22 mouse cellular contexts compared by ENCODE assay signal in genomic region chr14:22329191-22329590, GRCm38 (mm10).
DNase-seq lines count a peak whose midpoint lies in the region; ATAC-seq and TF ChIP-seq lines count a peak whose summit lies in the region.
"Had no signal": no experiment of that assay in that cellular context is flagged by ENCODE, and none has a peak within 500 bp of the region (broad histone marks: within the 10 kb centered on the region; RNA-seq: fewer than 3 reads in every experiment).

No protein-coding gene starts in this region.

- no peak overlapping the region for H3K9ac ChIP-seq in hindbrain, embryonic 14.5 days
- no peak overlapping the region for H3K9ac ChIP-seq in hindbrain, embryonic 13.5 days
- H3K9ac ChIP-seq in kidney, postnatal 0 days (ENCODE audit: low read depth, low read length), result no peak overlapping the region
- H3K9ac ChIP-seq: forebrain, embryonic 15.5 days; heart, embryonic 15.5 days; hindbrain, embryonic 12.5 days; intestine, embryonic 15.5 days had no signal

- WGBS in hindbrain, embryonic 14.5 days, result 84% methylated on average over 3 of the region's 3 CpGs
- 84% methylated on average over 3 of the region's 3 CpGs for WGBS in hindbrain, embryonic 13.5 days
- WGBS in kidney, postnatal 0 days, result 76% methylated on average over 3 of the region's 3 CpGs

- no peaks in the 10 kb centered on the region for H3K27me3 ChIP-seq in hindbrain, embryonic 14.5 days (ENCODE audit: control insufficient read depth, insufficient read depth, low read length)
- no peaks in the 10 kb centered on the region for H3K27me3 ChIP-seq in hindbrain, embryonic 13.5 days
- H3K27me3 ChIP-seq in kidney, postnatal 0 days (ENCODE audit: insufficient read depth, low read length), result no peaks in the 10 kb centered on the region
- H3K27me3 ChIP-seq: CH12.LX; forebrain, embryonic 15.5 days; hindbrain, embryonic 12.5 days; intestine, embryonic 15.5 days had no signal

- H3K9me3 ChIP-seq in hindbrain, embryonic 14.5 days (ENCODE audit: control insufficient read depth, low read length), result no peaks in the 10 kb centered on the region
- no peaks in the 10 kb centered on the region for H3K9me3 ChIP-seq in hindbrain, embryonic 13.5 days
- H3K9me3 ChIP-seq in kidney, postnatal 0 days (replicated peaks; ENCODE audit: low read length), result no peaks in the 10 kb centered on the region
- H3K9me3 ChIP-seq: forebrain, embryonic 15.5 days; heart, embryonic 15.5 days; hindbrain, embryonic 12.5 days; intestine, embryonic 15.5 days had no signal

- no peaks in the 10 kb centered on the region for H3K4me1 ChIP-seq in hindbrain, embryonic 14.5 days (replicated peaks; ENCODE audit: control insufficient read depth, insufficient read depth, low read length)
- H3K4me1 ChIP-seq in hindbrain, embryonic 13.5 days (replicated peaks), result no peaks in the 10 kb centered on the region; the same call in 1 of the 2 replicates
- H3K4me1 ChIP-seq in kidney, postnatal 0 days (replicated peaks; ENCODE audit: insufficient read depth, low read length), result no peaks in the 10 kb centered on the region
- no peaks in the 10 kb centered on the region; the same call in 1 of the 2 replicates for H3K4me1 ChIP-seq in brown adipose tissue, adult 24 weeks (ENCODE audit: control insufficient read depth, insufficient read depth, insufficient read length, low read length)
- H3K4me1 ChIP-seq: hindbrain, embryonic 12.5 days had no signal

- intact Hi-C loops in gastrocnemius, adult 2 months (cut with DNase I), result no loop called here

- peak overlapping the region; percentile 64 for H3K27ac ChIP-seq in gastrocnemius, adult 2 months
- H3K27ac ChIP-seq in hindbrain, embryonic 14.5 days, result no peak overlapping the region
- no peak overlapping the region for H3K27ac ChIP-seq in hindbrain, embryonic 13.5 days
- H3K27ac ChIP-seq in kidney, postnatal 0 days, result peak overlapping the region; percentile 50; the same call in 1 of the 2 replicates
- H3K27ac ChIP-seq in brown adipose tissue, adult 24 weeks (replicated peaks; ENCODE audit: low read depth, low read length), result peak overlapping the region; percentile 5
- H3K27ac ChIP-seq: forebrain, embryonic 15.5 days; heart, embryonic 15.5 days; hindbrain, embryonic 12.5 days; intestine, embryonic 15.5 days had no signal

- H3K36me3 ChIP-seq in hindbrain, embryonic 14.5 days (replicated peaks; ENCODE audit: control insufficient read depth, insufficient read depth), result no peaks in the 10 kb centered on the region
- no peaks in the 10 kb centered on the region for H3K36me3 ChIP-seq in hindbrain, embryonic 13.5 days
- H3K36me3 ChIP-seq in kidney, postnatal 0 days (ENCODE audit: insufficient read depth, low read length), result no peaks in the 10 kb centered on the region
- H3K36me3 ChIP-seq: forebrain, embryonic 15.5 days; heart, embryonic 15.5 days; hindbrain, embryonic 12.5 days; intestine, embryonic 15.5 days had no signal

- TF ChIP-seq CTCF in gastrocnemius, adult 2 months (IDR thresholded peaks at IDR 0.05), result no peak
- no peak for TF ChIP-seq CTCF in kidney, postnatal 0 days (IDR thresholded peaks at IDR 0.05; ENCODE audit: low read depth)

- no peak overlapping the region for H3K4me3 ChIP-seq in gastrocnemius, adult 2 months
- H3K4me3 ChIP-seq in hindbrain, embryonic 14.5 days (replicated peaks; ENCODE audit: low read length), result no peak overlapping the region
- no peak overlapping the region for H3K4me3 ChIP-seq in hindbrain, embryonic 13.5 days
- no peak overlapping the region for H3K4me3 ChIP-seq in kidney, postnatal 0 days (replicated peaks; ENCODE audit: low read depth, low read length)
- no peak overlapping the region for H3K4me3 ChIP-seq in brown adipose tissue, adult 24 weeks (ENCODE audit: insufficient read depth, low read depth, low read length)
- H3K4me3 ChIP-seq: forebrain, embryonic 15.5 days; heart, embryonic 15.5 days; hindbrain, embryonic 12.5 days; intestine, embryonic 15.5 days had no signal

- DNase-seq in gastrocnemius, adult 2 months, result no peak
- no peak for DNase-seq in gastrocnemius, postnatal 25 days
- peak; percentile 36 for DNase-seq in hindbrain, embryonic 14.5 days (ENCODE audit: low spot score)
- DNase-seq in kidney, postnatal 0 days (ENCODE audit: low spot score), result peak; percentile 82
- no peak for DNase-seq in kidney, postnatal 25 days
- DNase-seq in frontal cortex, postnatal 36 days (ENCODE audit: low spot score in 2 of 2), result no peak
- DNase-seq: adrenal gland, adult 2 months; adrenal gland, postnatal 25 days; cerebellum, adult 2 months; cerebellum, postnatal 10 days; gastrocnemius, postnatal 14 days; heart, postnatal 4 days had no signal

- no peak for ATAC-seq in hindbrain, embryonic 14.5 days (ENCODE audit: low FRiP score)
- ATAC-seq in hindbrain, embryonic 13.5 days (ENCODE audit: low FRiP score), result no peak
- ATAC-seq in kidney, postnatal 0 days (replicated peaks; ENCODE audit: low FRiP score, low read depth), result no peak
- ATAC-seq: activated CD4-positive, CD25-positive, alpha-beta regulatory T cell, adult 4 months; forebrain, embryonic 15.5 days; intestine, embryonic 15.5 days; Patski had no signal

- H3K4me2 ChIP-seq in hindbrain, embryonic 14.5 days (replicated peaks), result no peak overlapping the region
- H3K4me2 ChIP-seq in hindbrain, embryonic 13.5 days, result no peak overlapping the region
- H3K4me2 ChIP-seq in kidney, postnatal 0 days (ENCODE audit: low read length), result no peak overlapping the region
- H3K4me2 ChIP-seq: forebrain, embryonic 15.5 days; heart, embryonic 11.5 days; heart, embryonic 15.5 days; hindbrain, embryonic 12.5 days; intestine, embryonic 15.5 days had no signal

Comparison
In these comparisons a context has a peak if more than half of its experiments do, and no peak if none do; other contexts are left out.
1. DNase-seq: peak in hindbrain, embryonic 14.5 days (single experiment) and kidney, postnatal 0 days (single experiment); none in gastrocnemius, adult 2 months (single experiment), gastrocnemius, postnatal 25 days (single experiment), kidney, postnatal 25 days (0 of 2) and frontal cortex, postnatal 36 days (0 of 2).
2. H3K27ac ChIP-seq: peak in gastrocnemius, adult 2 months (single experiment), kidney, postnatal 0 days (single experiment) and brown adipose tissue, adult 24 weeks (single experiment); none in hindbrain, embryonic 14.5 days (single experiment) and hindbrain, embryonic 13.5 days (single experiment).